Mouse (Mus musculus) retina, adult 2 months (tissue): ENCODE measurements at regions not wholly inside any gene's neighbourhood (a gene's known extent, or its start where the extent isn't known, plus 50 kb on each side); places are given as distances from the start of the nearest gene placed in this dataset.
"Not testable (repeated sequence)": the region's sequence is repeated elsewhere in the genome, so short reads cannot be mapped to it uniquely, and the experiment has no call there.

Source experiments
- DNase-seq: peaks from one replicate; pipeline ENCODE4 v3.0.0-alpha.2; 2012; ENCODE audit warnings: low read depth, low spot score

DNA sequence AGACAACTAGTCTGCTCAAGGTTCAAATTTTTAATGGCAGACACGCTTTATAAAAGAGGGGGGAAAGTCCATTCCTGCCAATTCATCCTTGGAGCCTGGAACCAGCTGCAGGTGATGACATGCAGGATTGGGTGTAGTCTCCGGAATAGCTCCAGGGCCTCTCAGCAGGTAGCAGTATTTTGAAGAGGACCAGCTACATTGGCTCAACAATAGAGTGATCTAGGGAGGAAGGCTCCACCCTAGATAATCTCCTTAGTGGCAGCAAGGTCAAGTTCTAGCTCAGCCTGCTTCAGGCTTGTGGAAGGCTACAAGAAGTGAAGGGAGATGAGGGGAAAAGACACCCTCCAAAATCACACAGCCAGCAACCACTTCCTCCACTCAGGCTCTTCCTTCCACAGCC is 1405.1 kb downstream of the 4930444P10Rik start:
- DNase-seq: not testable (repeated sequence)

DNA sequence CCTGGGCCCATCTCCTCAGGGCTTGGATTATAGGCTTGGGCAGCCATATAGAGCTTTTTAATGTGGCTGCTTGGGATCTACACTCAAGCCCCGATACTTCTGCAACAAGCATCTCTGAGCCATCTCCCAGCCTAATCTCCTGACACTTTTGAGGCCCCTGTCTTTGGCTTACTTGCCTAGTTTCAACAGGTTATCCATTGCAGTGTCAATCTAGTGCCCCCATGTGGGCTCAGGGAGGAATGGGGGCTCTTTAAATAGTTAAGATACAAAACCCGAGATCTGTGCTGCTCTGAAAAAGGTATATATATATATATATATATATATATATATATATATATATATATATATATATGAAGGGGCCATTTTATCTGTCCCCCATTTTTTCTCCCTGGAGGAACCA is 1407.0 kb downstream of the 4930444P10Rik start:
- DNase-seq: no peak

DNA sequence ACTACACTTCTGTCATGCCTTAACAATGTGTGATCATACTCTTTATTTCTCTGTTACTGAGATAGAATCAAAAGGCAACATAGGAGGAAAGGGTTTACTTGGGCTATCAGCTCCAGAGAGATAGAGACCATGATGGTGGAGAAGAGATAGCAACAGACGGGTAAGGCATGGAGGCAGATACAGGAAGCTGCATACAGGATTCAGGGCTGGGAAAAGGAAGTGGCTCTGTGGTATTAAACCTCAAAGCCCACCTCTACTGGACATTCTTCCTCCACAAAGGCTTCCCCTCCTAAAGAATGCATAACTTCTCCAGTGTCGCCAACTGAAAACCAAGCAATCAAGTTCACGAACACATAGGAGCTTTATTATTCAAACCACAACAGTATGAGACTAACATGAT is 1412.7 kb downstream of the 4930444P10Rik start:
- DNase-seq: no peak

- DNase-seq: no peak
These were observed 1420.6 kb downstream of the 4930444P10Rik start for GRCm38 (mm10) chr1:14672393-14672999.

- no peak for DNase-seq
These were observed 1430.3 kb downstream of the 4930444P10Rik start for GRCm38 (mm10) chr1:14662706-14663312.

- DNase-seq: no peak
These were observed 1431.3 kb downstream of the 4930444P10Rik start for GRCm38 (mm10) chr1:14661854-14662253.

DNA sequence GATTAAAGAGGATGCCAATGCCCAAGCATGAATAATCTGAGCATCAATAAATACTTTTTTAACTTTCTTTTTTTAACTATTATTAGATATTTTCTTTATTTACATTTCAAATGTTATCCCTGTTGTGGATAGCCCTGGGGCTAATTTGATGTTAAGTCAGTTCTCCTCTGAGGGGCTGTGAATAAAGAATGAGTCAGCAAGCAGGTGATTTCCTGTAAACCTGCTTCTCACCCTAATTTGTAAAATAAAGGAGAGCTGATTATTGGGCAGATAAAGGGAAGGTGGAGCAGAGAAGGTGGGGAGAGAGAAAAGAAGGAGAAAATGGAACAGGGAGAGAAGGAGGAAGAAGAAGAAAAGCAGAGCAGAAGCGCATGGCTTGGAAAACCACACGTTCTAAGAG is 1442.8 kb downstream of the 4930444P10Rik start:
- DNase-seq: no peak

GRCm38 (mm10) chr1:14635642-14636263 is 1457.4 kb downstream of the 4930444P10Rik start:
- no peak for DNase-seq

DNA sequence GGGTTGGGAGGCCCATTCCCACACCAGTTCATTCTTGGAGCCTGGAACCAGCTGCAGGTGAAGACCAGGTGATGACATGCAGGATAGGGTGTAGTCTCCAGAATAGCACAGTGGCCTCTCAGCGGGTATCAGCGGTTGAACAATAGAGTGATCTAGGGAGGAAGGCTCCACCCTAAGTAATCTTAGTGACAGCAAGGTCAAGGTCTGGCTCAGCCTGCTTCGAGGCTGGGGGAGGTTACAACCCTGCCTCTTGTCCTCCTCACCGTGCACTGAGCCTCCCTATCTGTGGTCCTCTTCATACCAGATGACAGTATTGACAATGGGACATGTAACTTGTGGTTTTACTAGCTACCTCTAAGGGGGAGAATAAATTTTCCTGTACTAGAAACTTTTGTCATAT is 1461.1 kb downstream of the 4930444P10Rik start:
- no peak for DNase-seq

- DNase-seq: no peak
These were observed 1465.9 kb downstream of the 4930444P10Rik start for GRCm38 (mm10) chr1:14627204-14627603.

DNA sequence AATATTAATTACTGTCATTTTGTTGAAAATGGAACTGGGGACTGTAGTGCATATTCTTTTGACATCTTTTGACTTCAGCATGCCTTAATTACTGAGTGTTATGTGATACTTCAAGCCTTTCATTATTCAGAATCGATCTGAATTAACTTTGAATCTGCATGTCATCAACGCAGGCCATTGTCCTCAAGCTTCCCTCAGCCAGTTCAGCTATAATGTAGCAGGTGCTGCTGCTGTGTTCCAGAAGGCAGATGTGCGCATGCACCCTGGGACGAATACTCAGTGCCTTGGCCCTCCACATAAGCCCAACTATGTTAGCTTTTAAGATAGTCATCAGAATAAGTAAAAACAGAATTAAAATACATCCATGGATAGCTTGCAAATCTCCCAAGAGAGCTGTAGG is 1466.4 kb downstream of the 4930444P10Rik start:
- DNase-seq: no peak

DNA sequence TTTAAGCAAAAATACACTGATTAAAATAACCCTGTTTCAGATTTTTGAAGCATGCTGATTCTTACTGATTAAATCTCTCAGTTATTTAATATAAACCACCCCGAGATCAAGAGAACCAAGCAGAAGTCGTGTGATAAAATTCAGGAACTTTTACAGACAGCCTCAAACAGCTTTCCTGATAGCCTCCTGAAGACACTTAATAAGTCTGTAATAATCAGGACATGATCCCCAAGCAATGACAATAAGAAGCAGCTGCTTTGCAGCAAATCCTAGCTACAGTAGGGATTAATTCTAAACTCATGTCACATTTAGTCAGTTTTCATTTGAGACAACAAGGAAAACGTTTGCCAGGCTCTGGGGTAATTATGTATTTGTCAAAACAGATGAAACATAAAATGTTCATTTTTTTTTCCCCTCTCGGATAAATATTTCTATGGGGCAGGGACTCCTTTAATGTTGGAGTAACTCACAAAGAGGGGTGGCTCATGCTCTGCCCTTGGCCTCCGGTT is 1472.1 kb downstream of the 4930444P10Rik start:
- no peak for DNase-seq

DNA sequence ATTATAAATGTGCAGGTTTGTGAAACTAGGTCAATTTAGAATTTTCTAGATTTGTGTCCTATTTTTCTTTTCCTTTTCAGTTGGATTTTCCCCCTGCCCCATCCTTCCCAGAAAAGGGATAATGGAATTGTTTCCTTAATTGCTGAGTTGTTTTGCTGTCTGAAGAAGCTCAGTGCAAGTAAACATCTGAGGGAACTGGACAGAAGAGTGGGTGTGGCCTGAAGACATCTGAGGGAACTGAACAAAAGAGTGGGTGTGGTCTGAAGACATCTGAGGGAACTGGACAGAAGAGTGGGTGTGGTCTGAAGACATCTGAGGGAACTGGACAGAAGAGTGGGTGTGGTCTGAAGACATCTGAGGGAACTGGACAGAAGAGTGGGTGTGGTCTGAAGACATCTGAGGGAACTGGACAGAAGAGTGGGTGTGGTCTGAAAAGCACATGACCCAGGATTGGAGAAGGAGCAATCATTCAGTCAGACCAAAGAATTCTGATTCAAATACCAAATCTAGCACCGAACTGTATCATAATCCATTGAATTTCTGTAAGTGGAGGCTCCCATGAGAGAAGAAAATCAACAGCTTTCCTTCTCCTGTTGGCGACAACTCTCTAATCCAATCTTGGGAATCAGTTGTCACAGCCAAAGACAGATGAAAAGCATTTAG is 1479.8 kb downstream of the 4930444P10Rik start:
- no peak for DNase-seq

- DNase-seq: no peak
These were observed 1484.1 kb downstream of the 4930444P10Rik start for GRCm38 (mm10) chr1:14609054-14609453.

GRCm38 (mm10) chr1:14595961-14596360 is 1497.2 kb downstream of the 4930444P10Rik start:
- DNase-seq: no peak

- no peak for DNase-seq
These were observed 1503.2 kb downstream of the 4930444P10Rik start for GRCm38 (mm10) chr1:14589905-14590304.

DNA sequence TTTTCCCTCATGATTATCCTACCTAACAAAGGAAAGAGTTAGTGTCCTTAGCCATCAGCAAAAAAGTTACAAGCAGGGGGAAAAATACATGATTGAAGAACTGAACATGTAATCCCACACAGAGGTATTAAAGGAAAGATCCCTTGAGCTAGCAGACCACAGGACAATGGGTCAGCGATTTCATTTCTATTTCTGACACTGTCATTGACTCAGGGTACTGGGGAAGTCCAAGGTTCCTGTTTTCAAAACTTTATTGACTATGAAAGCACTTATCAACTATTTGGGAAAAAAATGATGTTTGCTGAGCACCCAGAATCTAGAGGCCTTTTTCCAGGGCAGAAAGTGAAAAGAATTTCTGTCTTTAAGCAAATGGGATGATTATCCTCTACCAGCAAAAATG is 1513.7 kb downstream of the 4930444P10Rik start:
- DNase-seq: no peak

- DNase-seq: no peak
These were observed 1516.9 kb downstream of the 4930444P10Rik start for GRCm38 (mm10) chr1:14576263-14576662.

- peak; percentile 3 for DNase-seq
These were observed 1522.6 kb downstream of the 4930444P10Rik start for GRCm38 (mm10) chr1:14570562-14570981.

- DNase-seq: no peak
These were observed 1523.0 kb downstream of the 4930444P10Rik start for GRCm38 (mm10) chr1:14570113-14570512.

DNA sequence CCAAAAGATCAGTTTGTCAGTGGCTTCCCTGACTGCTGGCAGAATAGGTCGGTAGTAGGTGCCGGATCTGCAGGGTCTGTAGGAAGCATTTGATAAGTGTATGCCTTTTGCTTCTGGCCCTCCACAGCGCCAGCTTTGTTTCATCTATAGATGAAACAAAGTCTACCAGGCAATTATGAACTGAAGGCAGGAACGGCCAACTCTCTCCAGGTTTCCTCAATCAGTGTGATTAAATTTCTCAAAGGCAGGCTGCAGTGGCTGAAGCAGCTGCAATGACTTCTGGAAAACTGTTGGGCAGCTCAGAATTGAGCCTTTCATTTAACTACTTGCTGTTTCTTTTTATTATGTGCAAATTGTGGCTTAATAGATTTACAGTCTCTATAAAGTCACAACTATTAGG is 1526.1 kb downstream of the 4930444P10Rik start:
- no peak for DNase-seq

GRCm38 (mm10) chr1:14566386-14566785 is 1526.7 kb downstream of the 4930444P10Rik start:
- DNase-seq: no peak
